Mouse (Mus musculus) frontal cortex, postnatal 25 days (tissue): Measurements from ENCODE around the gene 6330409D20Rik.
A peak's percentile ranks its signal among the peaks of the same experiment; 100 is the strongest.

ENCODE experiments used
- DNase-seq, 2 experiments: peaks; one replicate each; pipeline ENCODE4 v3.0.0; 2022; ENCODE audit warnings: low spot score in 2 of 2

The 6330409D20Rik gene

DNA sequence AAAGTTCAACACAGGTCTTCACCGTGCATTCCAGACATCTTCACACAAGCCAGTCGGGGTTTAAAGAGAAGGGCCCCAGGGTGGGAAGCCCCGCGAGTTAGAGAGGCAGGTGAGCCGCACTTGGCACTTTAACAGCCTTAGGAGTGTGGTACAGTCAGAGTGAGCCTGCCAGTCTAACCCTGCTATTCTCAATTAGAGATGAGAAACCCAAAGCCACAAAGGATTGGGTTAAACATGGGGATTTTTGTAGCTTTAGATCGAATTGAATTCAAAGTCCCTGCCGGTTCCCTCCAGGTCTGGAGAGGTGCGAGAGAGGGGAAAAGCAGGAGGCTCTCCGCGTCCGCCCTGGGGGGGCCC is at the start of gene 6330409D20Rik:
TSS of gene 6330409D20Rik (minus strand) at position 101 of the 357 bp plus-strand sequence.
- no peak for DNase-seq

- no peak for DNase-seq
Observed at GRCm38 (mm10) chr2:32788581-32788980, 47.8 kb upstream of the 6330409D20Rik start.

- DNase-seq, result no peak
Observed at GRCm38 (mm10) chr2:32787176-32787575, 46.4 kb upstream of the 6330409D20Rik start.

- no peak for DNase-seq
Observed at GRCm38 (mm10) chr2:32784048-32784681, 43.3 kb upstream of the 6330409D20Rik start, which contains the start of gene Cfap157. Cfap157 (minus strand) TSS chr2:32784428.

DNA sequence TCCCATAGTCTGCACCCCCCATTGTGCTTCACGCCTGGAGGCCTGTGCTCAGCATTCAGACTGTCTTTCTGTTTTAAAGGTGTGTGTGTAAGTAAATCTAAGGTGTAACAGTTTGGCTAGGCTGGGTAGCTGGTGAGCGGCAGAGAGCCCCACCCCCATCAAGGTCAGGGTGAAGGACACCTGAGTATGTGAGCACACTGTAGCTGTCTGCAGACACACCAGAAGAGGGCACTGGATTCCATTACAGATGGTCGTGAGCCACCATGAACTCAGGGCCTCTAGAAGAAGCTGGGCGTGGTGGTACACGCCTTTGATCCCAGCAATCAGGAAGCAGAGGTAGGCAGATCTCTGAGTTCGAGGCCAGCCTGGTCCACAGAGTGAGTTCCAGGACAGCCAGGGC is 40.9 kb upstream of the 6330409D20Rik start:
- no peak for DNase-seq

DNA sequence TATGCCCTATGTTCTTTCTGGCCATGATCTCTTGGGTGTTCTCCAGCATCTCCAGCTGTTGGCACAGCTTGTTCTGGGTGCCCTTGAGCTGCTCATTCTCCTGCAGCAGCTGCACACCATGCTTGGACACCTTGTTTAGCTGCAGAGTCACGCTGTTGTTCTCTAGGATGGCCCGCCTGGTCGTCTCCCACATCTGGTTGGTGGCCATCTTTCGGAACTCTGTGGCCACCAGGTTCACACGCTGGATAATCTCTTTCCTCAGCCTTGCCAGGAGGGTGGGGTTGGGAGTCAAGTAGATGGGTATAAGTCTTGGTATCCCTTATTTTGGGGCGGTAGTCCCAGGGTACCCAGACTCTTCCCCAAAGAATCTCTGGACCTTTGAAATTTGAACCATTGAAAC is 38.9 kb upstream of the 6330409D20Rik start:
- no peak for DNase-seq

DNA sequence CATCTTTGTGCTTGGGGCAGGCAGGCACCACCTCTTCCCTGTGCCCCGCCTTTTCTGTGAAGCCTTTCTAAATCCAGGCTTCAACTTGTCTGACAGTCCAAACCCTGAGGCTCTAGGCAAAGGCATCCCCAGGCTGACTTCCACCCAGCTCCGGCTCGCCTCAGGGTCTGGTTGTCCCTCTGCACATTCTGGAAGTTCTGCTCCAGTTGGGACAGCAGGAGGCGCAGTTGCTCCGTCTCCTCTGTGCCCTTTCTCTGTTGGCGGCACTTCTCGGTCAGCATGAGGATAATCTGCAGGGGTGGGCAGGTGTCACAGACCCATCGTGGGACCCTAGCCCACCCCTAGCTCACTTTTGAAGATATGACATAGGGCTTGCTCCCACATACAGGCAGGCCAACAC is 38.3 kb upstream of the 6330409D20Rik start:
- DNase-seq, result peak; percentile 41 to 43

DNA sequence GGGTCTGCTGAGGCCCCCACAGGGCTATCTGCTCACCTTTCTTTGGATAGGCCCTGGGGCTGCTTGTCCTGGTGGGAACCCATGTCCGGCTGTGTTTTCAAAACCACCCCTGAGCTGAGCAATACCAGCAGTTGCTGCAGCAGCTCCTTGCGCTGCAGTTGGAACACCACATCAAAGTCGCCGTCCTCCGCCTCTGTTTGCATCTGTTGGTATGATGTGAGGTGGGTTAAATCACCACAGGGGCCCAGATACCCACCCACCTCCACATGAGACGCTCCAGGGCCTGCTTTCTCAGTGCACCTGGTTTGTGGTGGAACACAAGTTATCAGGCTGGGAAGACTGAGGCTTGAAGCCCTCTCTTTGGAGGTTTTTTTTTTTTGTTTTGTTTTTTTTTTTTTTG is 37.3 kb upstream of the 6330409D20Rik start:
- no peak for DNase-seq

- DNase-seq, result no peak
Observed at GRCm38 (mm10) chr2:32776192-32776591, 35.4 kb upstream of the 6330409D20Rik start.

DNA sequence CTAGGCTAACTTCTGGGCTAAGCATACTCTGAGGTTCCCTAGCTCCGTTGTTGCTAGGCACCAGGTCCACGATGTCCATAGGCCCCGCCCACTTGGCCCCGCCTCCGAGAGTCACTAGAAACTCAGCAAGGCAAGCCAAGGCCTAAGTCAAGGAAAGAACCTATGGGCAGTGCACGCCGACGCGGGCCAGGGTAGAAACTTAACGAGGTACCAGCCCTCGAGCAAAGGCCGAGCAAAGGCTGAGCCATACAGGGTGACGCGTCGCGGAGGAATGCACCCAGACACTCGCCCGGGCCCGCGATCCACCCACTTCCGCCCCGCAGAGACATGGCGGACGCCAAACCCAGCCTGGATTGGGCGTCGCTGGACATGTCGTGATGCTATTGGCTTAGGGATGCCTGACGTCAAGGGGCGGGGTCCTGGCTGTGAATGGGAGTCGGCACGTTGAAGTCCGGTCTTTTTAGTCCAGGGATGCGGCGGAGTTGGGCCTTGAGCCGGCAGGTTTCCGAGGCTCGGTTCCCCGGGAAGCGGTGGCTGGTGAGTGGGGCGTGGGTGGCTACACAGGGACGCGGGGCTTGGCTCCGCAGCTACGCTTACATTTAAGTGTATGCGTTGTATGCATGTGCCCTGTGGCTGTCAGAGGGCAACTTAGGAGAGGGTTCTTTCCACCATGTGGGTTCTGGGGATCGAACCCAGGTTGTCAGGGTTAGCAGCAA is 34.7 kb upstream of the 6330409D20Rik start, which contains the start of the genes Ttc16 and Ptrh1:
TSS of gene Ttc16 (minus strand) at position 275 of the 716 bp plus-strand sequence.
TSS of gene Ptrh1 (plus strand) at position 428 of the 716 bp plus-strand sequence.
- DNase-seq, result peak; percentile 92 to 95

DNA sequence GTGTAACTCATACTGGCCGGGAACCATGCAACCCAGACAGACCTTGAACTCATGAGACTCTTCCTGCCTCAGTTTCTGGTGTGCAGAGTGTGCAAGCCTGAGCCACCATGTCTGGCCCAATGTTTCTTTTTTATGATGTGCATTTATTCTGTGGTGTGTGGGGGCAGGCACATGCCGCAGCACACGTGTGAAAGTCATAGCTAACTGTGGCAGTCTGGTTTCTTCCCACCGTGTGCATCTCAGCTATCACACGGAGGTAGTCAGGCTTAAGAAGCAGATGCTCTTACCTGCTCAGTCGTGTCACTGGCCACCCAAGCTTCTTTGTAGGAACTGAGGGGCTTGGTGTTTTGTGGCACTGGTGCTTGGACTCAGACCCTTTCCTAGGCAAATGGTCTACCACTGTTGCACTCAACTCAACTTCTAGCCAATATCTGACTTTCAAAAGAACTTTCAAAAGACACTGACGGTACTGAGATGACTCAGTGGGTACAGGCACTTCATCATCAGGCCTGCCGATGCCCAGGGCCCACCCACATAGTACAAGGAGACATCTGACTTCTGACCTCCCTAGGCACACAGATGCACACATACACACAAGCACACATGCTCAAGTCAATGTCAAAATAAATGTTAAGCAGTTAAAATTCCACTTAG is 31.9 kb upstream of the 6330409D20Rik start:
- DNase-seq, result no peak

DNA sequence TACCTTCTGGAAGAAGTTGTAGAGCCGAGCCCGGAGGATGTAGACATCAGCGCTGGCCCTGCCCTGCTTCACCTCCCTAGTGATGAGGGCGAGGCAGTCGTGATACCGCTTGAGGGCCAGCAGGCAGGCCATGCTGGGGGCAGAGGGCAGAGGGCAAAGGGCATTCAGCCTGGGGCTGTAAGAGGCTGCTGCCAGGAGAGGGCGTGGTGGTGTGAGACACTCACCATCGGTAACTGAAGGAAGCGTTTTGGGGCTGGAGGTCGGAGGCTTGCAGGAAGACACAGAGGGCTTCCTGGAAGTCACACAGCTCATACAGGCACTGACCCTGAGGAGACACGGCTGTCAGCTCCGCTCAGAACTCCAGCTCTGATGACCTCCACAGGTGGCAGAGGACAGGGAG is 31.1 kb upstream of the 6330409D20Rik start:
- no peak for DNase-seq

DNA sequence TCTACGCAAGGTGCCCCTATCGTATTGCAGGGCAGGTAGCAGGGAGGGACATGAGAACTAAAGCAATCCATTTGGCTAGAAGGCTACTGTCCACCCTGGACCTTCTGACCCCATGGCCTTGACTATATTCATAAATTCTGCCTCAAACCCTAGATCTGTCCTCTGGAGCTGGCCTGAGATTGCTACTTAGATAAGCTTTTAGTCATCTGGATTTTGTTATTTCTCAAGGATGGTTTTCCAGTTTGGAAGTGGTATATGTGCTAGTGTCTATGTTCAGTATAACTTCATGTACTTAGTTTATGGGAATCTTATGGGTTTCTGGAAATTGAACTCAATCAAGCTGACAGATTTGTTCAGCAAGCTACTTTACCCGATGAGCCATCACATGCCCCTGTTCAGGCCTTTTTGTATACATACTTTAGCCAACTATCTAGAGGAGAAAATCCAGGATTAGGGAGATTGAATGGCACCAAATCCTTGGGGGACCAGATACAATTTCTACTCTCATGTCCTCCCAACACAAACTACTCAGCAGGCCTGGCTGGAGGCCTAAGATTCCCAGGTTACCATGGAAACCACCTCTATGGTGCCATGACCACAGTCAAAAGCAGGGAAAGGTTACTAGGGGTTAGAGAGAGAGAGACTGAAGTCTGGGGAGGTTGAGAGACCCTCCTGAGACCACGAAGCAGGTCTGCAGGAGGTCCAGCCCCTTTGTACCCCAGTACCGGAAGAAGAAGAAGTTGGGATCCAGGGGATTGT is 28.7 kb upstream of the 6330409D20Rik start:
- no peak for DNase-seq

- DNase-seq, result no peak
Observed at GRCm38 (mm10) chr2:32768661-32769285, 28.0 kb upstream of the 6330409D20Rik start.

GRCm38 (mm10) chr2:32767241-32767640 is 26.4 kb upstream of the 6330409D20Rik start:
- DNase-seq, result no peak

DNA sequence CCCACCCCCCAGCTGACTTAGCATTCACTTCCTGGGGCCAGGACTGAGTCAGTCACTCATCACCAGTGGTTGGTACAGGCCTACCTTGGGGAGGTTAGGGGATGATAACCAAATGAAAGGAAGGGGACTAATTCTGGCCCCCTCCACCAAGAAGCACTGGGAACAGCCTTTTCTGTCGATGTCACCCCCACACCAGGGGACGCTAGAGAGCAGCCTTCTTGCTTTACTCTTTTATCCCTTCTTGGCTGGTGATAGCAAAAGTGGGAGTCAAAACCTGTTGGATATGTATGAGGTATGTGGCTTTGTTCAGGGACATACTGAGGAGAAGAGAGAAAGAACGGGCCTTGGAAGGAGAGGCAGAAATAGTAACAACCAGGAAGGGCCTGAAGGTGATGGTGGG is 22.5 kb upstream of the 6330409D20Rik start:
- no peak for DNase-seq

GRCm38 (mm10) chr2:32761859-32762258 is 21.0 kb upstream of the 6330409D20Rik start:
- DNase-seq, result no peak

- no peak for DNase-seq
Observed at GRCm38 (mm10) chr2:32761361-32761760, 20.5 kb upstream of the 6330409D20Rik start.

DNA sequence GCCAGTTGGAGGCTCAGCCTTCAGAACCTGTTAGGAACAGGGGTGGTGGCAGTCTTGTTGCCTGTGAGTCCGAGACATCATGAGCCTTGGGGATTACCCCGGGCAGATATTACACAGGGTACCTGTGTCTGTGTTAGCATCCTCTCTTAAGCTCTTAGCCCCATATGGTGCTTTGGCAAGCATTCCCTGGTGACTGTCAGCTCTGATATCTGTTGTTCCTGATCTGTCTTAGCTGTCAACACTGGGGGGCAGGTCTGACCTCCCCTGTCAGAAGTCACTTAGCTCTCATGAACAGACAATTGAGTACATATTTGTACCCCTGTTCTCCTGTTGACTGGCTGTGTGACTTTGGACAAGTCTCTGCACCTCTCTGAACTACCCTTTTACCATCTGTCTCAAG is 18.2 kb upstream of the 6330409D20Rik start:
- DNase-seq, result no peak

GRCm38 (mm10) chr2:32758503-32758902 is 17.7 kb upstream of the 6330409D20Rik start:
- no peak for DNase-seq

- peak; percentile 88 to 92 for DNase-seq
Observed at GRCm38 (mm10) chr2:32757056-32757845, 16.4 kb upstream of the 6330409D20Rik start, which contains the start of gene Tor2a. Tor2a (plus strand) TSS chr2:32757234.
